Mouse (Mus musculus) lung, adult 2 months (tissue): Measurements from ENCODE around the gene Adgrg6.

Experiments used
- CTCF ChIP-seq: fragments of 200-500 bp; IDR thresholded peaks from 2 replicates; pipeline ENCODE4 v1.5.1; 2011; ENCODE audit warnings: mild to moderate bottlenecking, low read length, control low read depth; ENCODE audit not compliant: insufficient read depth
- POLR2A ChIP-seq: fragments of 200-500 bp; IDR thresholded peaks from 2 replicates; pipeline ENCODE4 v1.6.1; 2011; ENCODE audit warnings: low read depth, mild to moderate bottlenecking, control low read depth, low read length, borderline replicate concordance; ENCODE audit errors: extremely low read depth

DNA sequence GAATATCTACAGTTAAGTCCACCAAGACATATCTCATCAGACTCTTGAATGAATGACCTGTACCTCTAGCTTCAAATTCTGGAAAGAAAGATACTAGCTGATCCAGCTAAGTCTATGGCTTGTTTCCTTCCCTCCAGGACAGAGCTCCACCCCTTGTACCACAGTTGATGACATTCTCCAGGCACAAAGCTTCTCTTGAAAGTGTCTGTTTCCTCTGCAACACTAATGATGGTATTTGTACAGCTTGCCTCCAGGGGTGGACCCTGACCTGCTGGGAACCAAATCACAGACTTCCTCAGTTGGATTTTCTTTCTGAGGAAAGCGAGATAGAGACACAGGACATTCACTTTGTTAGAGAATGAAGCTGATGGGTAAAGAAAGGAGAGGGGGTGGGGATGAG, 69.1 kb downstream of the Adgrg6 start:
- TF ChIP-seq CTCF: no peak
- no peak for TF ChIP-seq POLR2A
